Mouse (Mus musculus): ENCODE data around the gene Slc12a8. TPM values are rescaled to one million over a fixed set of nuclear protein-coding genes. Genes with fewer than 3 reads are reported as not detected.
A peak's percentile ranks its signal among the peaks of the same experiment; 100 is the strongest.

The Slc12a8 gene
- total and polyA plus RNA-seq, 2 experiments from 2014 or later: 0.42 to 1.0 TPM

DNA sequence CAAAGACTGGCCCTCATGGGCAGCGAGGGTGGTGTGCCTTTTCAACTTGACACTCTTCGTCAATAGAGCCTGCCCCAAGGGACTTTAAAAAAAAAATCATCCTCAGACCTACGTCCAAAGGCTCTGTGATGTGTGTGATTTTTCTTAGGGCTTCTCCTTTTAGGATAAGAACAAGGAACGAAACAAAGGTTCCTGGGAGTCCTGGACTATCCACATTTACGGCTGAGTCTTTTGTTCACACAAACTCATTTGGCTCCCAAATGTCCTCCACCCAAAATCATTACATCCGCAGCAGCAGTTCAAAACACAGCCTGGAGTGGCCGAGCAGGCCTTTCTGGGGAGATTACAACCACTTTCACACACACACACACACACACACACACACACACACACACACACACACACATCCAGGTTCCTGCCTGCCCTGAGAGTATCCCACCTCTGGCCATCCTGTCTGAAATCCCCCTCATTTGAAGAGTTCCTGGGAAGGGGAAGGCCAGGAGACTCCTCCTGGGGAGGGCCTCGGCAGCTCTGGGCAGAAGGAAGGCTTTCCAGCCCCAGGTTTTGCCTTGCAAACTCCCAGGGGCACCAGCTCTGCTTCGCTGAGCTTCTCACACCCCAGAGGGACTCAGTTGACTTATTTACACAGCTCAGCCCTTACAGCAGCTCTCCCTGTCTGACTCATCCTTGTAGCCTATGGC lies 180.6 kb downstream of the Slc12a8 start:
- no peak for ATAC-seq (ENCODE audit: insufficient read depth, low read depth)
- DNase-seq (ENCODE audit: low spot score): no peak
- H3K9ac ChIP-seq (replicated peaks; ENCODE audit: low read depth, low read length): no peak overlapping the region
- H3K4me3 ChIP-seq (ENCODE audit: low read depth, low read length): no peak overlapping the region
- no peaks in the 10 kb centered on the region for H3K9me3 ChIP-seq (replicated peaks; ENCODE audit: control insufficient read depth, low read length)
- peaks cover 23% of the 10 kb centered on the region; the same call in 1 of the 2 replicates for H3K36me3 ChIP-seq (replicated peaks; ENCODE audit: control insufficient read depth, insufficient read depth, low read length)
- H3K27me3 ChIP-seq (ENCODE audit: control insufficient read depth, insufficient read depth, low read length): no peaks in the 10 kb centered on the region
- no peak overlapping the region for H3K4me2 ChIP-seq (ENCODE audit: low read depth, low read length)
- no peak for TF ChIP-seq EP300 (IDR thresholded peaks at IDR 0.05; ENCODE audit: low read depth)
- TF ChIP-seq CTCF (IDR thresholded peaks at IDR 0.05; ENCODE audit: low read depth): no peak
- WGBS: 45% methylated on average over 9 of the region's 9 CpGs
- peaks cover 57% of the 10 kb centered on the region for H3K4me1 ChIP-seq (ENCODE audit: control insufficient read depth, insufficient read depth)
- peak overlapping the region; percentile 75 for H3K27ac ChIP-seq (ENCODE audit: low read depth)

DNA sequence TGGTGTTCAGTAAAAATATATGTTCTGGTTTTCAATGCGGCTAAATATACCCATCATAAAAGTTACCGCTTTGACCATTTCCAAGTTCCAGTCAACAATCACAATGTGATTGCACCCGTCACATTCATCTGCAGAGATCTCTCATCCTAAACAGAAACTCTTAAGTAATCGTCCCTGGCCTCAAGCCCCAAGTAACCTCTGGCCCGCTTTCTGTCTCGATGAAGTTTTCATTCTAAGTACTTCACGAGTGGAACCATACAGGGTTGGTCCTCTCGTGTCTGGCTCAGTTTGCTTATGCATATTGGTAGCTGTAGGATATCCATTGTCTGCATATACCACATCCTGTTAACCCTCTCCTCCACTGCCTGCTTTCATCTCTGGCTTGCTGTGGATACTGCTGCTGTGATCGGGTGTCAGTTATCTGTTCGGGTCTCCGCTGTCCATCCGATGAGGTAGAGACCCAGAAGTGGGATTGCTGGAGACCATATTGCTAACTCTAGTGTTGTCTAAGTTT lies 181.2 kb downstream of the Slc12a8 start:
- H3K4me2 ChIP-seq (ENCODE audit: low read depth, low read length): no peak overlapping the region

DNA sequence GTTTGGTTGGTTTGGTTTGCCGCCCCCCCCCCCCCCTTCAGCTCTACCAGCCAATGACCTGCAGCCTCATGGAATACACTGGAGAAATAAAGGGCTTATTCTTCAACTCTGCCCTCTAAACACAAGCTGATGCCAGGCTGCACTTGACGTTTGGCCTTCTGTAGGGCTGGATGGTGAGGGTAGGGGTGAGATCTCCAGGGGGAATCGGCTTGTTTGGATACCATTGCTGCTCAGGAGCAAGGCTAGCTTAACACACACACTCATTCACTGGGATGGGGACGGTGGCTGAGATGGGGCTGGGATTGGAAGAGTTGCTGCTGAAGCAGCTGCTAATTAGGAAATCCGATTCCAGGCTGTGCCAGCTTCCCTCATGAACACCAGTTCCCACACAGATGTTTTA lies 183.5 kb downstream of the Slc12a8 start:
- TF ChIP-seq EP300 (IDR thresholded peaks at IDR 0.05; ENCODE audit: low read depth) (no peak), CTCF (IDR thresholded peaks at IDR 0.05; ENCODE audit: low read depth) (no peak)
- H3K4me1 ChIP-seq (ENCODE audit: control insufficient read depth, insufficient read depth): peaks cover 63% of the 10 kb centered on the region
- DNase-seq (ENCODE audit: low spot score) (no peak), ATAC-seq (ENCODE audit: insufficient read depth, low read depth) (no peak)
- 67% methylated on average over 5 of the region's 5 CpGs for WGBS
- no peak overlapping the region for H3K4me2 ChIP-seq (ENCODE audit: low read depth, low read length)
- H3K27ac ChIP-seq (ENCODE audit: low read depth): no peak overlapping the region
- H3K36me3 ChIP-seq (replicated peaks; ENCODE audit: control insufficient read depth, insufficient read depth, low read length): peaks cover 10% of the 10 kb centered on the region; the same call in 1 of the 2 replicates
- H3K27me3 ChIP-seq (ENCODE audit: control insufficient read depth, insufficient read depth, low read length): no peaks in the 10 kb centered on the region
- H3K4me3 ChIP-seq (ENCODE audit: low read depth, low read length): no peak overlapping the region
- H3K9ac ChIP-seq (replicated peaks; ENCODE audit: low read depth, low read length): no peak overlapping the region
- H3K9me3 ChIP-seq (replicated peaks; ENCODE audit: control insufficient read depth, low read length): no peaks in the 10 kb centered on the region

More for the DNA sequence above, 181.2 kb downstream of the Slc12a8 start:
- Histone ChIP-seq H3K4me3 (ENCODE audit: low read depth, low read length) (no peak overlapping the region), H3K9ac (replicated peaks; ENCODE audit: low read depth, low read length) (no peak overlapping the region), H3K4me1 (ENCODE audit: control insufficient read depth, insufficient read depth) (peaks cover 59% of the 10 kb centered on the region), H3K9me3 (replicated peaks; ENCODE audit: control insufficient read depth, low read length) (no peaks in the 10 kb centered on the region), H3K36me3 (replicated peaks; ENCODE audit: control insufficient read depth, insufficient read depth, low read length) (peaks cover 23% of the 10 kb centered on the region; the same call in 1 of the 2 replicates), H3K27ac (ENCODE audit: low read depth) (peak overlapping the region; percentile 75), H3K27me3 (ENCODE audit: control insufficient read depth, insufficient read depth, low read length) (no peaks in the 10 kb centered on the region)
- 52% methylated on average over 12 of the region's 12 CpGs for WGBS
- no peak for ATAC-seq (ENCODE audit: insufficient read depth, low read depth)
- DNase-seq (ENCODE audit: low spot score): no peak
- no peak for TF ChIP-seq EP300 (IDR thresholded peaks at IDR 0.05; ENCODE audit: low read depth)
- no peak for TF ChIP-seq CTCF (IDR thresholded peaks at IDR 0.05; ENCODE audit: low read depth)

DNA sequence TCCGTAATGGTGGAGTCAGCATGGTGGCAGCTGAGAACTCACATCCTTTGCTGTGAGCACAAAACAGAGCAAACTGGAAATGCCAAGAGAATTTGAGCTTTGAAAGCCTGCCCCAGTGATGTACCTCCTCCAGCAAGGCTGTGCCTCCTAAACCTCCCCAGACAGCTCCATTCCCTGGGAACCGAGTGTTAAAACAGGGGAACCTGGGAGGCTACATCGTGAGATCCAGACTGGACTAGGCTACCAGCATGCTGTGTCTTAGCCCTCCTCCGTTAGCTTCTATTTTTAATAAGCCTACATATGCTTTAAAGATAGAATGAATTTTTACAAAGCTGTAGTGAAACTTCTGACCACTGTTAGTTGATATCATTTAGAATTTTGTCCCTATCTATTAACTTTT lies 184.7 kb downstream of the Slc12a8 start:
- Histone ChIP-seq H3K4me3 (ENCODE audit: low read depth, low read length) (no peak overlapping the region), H3K9me3 (replicated peaks; ENCODE audit: control insufficient read depth, low read length) (no peaks in the 10 kb centered on the region), H3K4me1 (ENCODE audit: control insufficient read depth, insufficient read depth) (peaks cover 55% of the 10 kb centered on the region), H3K9ac (replicated peaks; ENCODE audit: low read depth, low read length) (no peak overlapping the region), H3K27me3 (ENCODE audit: control insufficient read depth, insufficient read depth, low read length) (no peaks in the 10 kb centered on the region), H3K36me3 (replicated peaks; ENCODE audit: control insufficient read depth, insufficient read depth, low read length) (peaks cover 15% of the 10 kb centered on the region; the same call in 1 of the 2 replicates), H3K27ac (ENCODE audit: low read depth) (no peak overlapping the region), H3K4me2 (ENCODE audit: low read depth, low read length) (no peak overlapping the region)
- ATAC-seq (ENCODE audit: insufficient read depth, low read depth) (no peak), DNase-seq (ENCODE audit: low spot score) (no peak)
- TF ChIP-seq EP300 (IDR thresholded peaks at IDR 0.05; ENCODE audit: low read depth) (no peak), CTCF (IDR thresholded peaks at IDR 0.05; ENCODE audit: low read depth) (no peak)
- WGBS: 73% methylated on average over 4 of the region's 4 CpGs

DNA sequence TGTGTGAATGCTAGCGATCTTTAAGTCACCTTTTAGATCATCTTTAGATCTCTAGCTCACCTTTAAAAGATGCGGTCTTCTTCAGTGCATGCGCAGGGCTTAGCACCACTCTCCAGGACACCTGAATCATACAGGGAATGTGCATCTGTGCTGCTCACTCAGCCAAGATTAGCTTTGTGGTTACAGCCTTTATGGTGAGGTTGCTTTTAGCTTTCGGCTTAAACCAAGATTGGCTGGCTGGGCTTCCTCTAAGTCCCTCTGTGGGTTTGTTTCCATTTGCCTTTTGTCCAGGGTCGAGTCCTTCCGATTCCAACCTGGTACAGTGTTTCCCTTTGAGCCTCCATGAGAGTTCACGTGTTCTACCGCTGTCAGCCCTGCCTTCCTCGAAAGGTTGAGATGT lies 187.2 kb downstream of the Slc12a8 start:
- Histone ChIP-seq H3K4me3 (ENCODE audit: low read depth, low read length) (no peak overlapping the region), H3K4me1 (ENCODE audit: control insufficient read depth, insufficient read depth) (peaks cover 37% of the 10 kb centered on the region), H3K27me3 (ENCODE audit: control insufficient read depth, insufficient read depth, low read length) (no peaks in the 10 kb centered on the region), H3K27ac (ENCODE audit: low read depth) (peak overlapping the region; percentile 62), H3K9ac (replicated peaks; ENCODE audit: low read depth, low read length) (0 out of 2 replicates have a peak overlapping the region, but pooled peaks have one; percentile 1), H3K36me3 (replicated peaks; ENCODE audit: control insufficient read depth, insufficient read depth, low read length) (peaks cover 16% of the 10 kb centered on the region; the same call in 1 of the 2 replicates), H3K4me2 (ENCODE audit: low read depth, low read length) (peak overlapping the region; percentile 5; the same call in 1 of the 2 replicates), H3K9me3 (replicated peaks; ENCODE audit: control insufficient read depth, low read length) (no peaks in the 10 kb centered on the region)
- TF ChIP-seq EP300 (IDR thresholded peaks at IDR 0.05; ENCODE audit: low read depth): no peak
- DNase-seq (ENCODE audit: low spot score) (no peak), ATAC-seq (ENCODE audit: insufficient read depth, low read depth) (no peak)
- 48% methylated on average over 9 of the region's 9 CpGs for WGBS

Data from heart, postnatal 0 days (tissue).